Mouse (Mus musculus) cerebellum, postnatal 25 days (tissue): ENCODE measurements at regions not wholly inside any gene's neighbourhood (a gene's known extent, or its start where the extent isn't known, plus 50 kb on each side); places are given as distances from the start of the nearest gene placed in this dataset.

Experiments
- DNase-seq, 2 experiments: peaks; one replicate each; pipeline ENCODE4 v3.0.0; 2021; ENCODE audit warnings: mixed read lengths in 2 of 2

DNA sequence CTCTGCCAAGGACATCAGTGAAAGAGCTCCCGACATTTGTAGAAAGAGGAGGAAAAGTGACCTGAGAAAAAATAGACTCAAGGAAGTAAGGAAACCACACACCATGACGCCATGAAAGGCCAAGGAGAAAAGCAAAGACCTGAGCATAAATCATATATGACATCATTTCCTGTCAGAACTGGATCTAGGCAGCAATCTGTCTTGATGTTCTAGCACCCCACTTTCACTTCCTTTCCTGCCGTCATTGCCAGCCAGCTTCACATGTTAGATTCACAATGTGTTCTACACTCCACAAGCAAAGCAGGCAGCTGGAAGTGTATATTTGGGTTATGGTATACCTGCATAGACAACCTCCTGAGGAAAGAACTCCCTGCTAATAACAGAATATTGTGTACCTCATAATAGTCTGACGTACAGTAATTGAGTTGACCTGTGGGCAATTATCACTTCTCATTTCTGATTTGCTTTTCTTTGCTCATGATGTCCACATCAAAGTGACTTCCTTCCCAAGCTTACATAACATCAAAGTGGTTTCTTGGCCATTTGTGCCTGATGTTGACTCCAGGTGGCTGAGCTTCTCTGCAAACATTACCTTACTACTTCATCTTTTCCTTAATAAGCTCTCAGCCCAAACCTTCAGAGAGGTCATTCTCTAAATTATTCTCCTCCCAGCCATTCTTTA, 633.6 kb upstream of the Adgrl2 start:
- no peak for DNase-seq

DNA sequence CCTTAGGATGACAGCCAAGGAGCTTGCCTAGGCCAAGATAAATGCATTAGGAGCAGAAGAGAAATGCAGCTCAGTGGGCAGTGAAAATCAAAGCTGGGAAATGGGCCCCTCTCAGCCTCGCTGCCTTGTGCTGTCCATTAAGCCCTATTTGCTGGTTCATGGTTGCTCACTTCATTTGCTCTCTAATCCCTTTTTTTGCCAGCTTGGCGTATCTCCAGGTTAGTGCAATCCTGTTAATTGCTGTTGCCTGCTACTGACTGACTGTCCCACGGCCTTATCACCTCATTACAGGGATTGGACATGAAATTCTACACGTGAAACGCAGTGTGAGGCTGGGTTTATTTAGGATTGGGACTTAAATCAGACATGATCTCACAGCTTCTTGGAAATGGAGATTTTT, 613.5 kb upstream of the Adgrl2 start:
- DNase-seq, result peak; percentile 4 to 38

DNA sequence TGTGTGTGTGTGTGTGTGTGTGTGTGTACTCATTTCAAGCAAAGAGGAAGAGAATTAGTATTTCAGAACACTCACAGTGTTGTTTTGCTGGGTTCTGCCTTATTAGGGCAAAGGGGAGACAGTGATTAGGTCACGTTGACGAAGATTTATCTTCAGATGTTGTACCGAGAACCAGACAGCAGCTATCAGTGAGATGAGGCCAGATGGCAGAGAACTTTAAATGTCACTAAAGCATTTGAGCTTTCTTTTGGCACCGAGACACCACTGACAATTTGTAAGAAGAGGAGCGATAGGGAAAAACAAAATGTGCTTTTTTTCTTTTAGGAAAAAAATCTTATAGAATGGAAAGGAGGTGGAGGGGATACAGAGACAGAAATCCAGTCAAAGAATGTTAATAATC, 610.9 kb upstream of the Adgrl2 start:
- DNase-seq, result no peak

GRCm38 (mm10) chr3:149594470-149594869, 604.1 kb upstream of the Adgrl2 start:
- DNase-seq, result peak in 1 of 2 experiments; percentile 42

DNA sequence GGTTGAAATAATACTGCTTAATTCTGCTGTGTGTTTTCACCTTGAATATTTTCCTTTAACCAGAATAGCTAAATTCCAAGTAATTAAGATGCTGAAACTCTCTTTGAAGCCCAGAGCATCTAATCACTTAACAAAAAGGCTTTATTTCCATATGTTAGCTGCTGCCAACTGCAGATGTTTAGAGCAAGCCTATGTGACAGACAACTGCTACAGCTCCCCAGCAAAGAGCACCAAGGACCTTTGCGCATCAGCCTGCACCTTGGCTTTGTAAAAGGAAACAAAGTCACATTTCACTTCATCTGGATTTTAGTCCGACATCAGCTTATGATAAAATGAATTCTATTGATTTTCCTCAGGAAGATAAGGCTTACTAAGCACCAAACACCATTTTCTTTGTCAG, 595.4 kb upstream of the Adgrl2 start:
- DNase-seq, result no peak

- no peak for DNase-seq
Observed at GRCm38 (mm10) chr3:149581141-149581540, 590.8 kb upstream of the Adgrl2 start.

- DNase-seq, result no peak
Observed at GRCm38 (mm10) chr3:149575678-149576077, 585.3 kb upstream of the Adgrl2 start.

GRCm38 (mm10) chr3:149566853-149567252, 576.5 kb upstream of the Adgrl2 start:
- DNase-seq, result no peak

- DNase-seq, result peak; percentile 95 to 96
Observed at GRCm38 (mm10) chr3:149550231-149550951, 560.0 kb upstream of the Adgrl2 start.

DNA sequence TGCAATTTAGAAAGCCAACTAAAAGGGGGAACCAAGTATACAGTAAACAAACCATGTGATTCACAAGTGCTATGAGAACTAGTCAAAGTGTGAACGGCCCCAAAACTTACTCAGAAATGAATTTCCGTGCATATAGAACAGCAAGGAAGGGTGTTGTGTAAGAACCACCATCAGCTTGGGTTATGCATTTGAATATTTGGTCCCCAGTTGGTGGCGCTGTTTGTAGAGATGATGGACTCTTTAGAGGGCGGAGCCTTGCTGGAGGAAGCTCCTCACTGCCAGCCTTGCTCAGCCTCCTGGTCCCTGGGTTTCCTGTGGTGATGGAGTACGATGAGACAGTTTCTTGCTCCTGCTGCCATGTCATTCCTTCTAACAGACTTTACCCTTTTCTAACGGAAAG, 556.7 kb upstream of the Adgrl2 start:
- no peak for DNase-seq

DNA sequence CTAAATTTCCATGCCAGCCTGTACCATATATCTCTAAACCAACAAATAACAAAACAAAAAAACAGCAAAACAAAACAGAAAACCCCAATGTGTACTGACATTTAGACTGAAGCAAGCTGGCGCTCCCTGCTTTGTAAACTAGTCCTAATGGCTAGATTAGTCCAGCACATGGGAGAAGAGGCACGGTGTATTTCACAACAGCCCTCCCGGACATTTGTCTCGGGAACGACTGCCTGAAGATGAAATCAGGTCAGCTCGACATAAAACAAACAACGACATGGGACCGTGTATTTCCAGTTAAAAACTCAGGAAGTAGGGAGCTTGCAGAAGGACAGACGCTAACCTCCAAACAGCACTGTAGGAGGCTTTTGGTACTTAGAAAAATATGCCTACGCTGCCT, 555.9 kb upstream of the Adgrl2 start:
- no peak for DNase-seq

DNA sequence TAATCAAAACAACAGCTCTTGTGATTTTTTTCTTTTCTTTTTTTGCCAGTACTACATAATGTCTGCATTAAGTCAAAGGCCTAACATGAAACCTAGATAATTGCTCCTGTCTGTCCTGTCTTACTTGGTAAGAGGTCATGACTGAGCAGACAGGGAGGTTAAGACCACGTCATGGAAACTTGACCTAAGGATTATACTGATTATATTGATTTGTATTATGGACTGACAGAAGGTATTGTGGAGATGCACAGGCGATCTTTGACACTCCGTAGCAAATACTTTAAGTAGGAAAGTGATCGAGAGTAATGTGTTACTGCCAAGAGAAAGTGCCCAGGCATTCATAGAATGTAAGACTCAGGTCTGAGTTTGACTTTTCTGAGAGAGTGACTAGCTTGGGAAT, 543.8 kb upstream of the Adgrl2 start:
- DNase-seq, result no peak

DNA sequence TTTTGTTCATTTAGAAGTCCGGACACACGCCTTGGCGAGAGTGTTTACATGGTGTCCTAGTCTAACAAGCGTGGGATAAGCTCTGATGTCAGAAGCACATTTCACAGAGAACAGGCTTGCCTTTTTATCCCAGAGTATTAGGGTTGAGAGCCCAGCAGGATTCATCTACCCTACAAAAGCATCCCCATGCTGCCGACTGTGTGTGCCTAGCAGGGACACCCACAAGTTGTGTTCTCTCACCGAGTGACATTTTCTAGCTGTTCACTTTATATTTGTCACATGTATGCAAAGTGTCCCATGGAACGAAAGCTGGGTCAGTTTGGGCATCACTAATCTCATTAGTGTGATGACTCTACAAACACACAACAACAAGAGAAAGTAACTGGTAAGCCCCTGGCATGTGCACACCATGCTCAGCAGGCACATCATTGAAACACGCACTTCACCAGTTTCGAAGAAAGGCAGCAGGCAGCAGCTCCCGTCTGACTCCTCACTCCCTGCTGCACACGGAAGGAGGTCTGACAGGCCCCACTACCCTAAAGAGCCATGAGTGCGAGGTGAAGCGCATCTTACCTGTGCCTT, 539.8 kb upstream of the Adgrl2 start:
- DNase-seq, result no peak

GRCm38 (mm10) chr3:149526509-149526908, 536.2 kb upstream of the Adgrl2 start:
- DNase-seq, result no peak

DNA sequence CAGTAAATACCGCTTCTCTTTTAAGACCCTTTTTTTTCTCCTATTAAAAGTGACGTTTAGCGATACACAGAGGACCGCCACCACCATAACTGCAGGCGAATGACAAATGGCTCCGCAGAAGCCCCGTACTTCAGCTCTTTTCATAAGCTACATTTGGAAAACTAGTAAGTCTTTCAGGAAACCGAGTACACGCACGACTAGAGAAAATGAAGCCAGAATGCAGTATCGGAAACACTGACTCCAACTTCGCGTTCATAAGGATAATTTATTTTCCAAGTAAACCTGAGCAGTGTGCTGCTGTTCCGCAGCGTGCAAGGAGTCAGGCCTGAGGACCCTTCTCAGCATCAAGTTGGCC, 529.2 kb upstream of the Adgrl2 start:
- DNase-seq, result no peak

GRCm38 (mm10) chr3:149518928-149519574, 528.7 kb upstream of the Adgrl2 start:
- DNase-seq, result peak; percentile 7 to 14

GRCm38 (mm10) chr3:149517537-149517936, 527.2 kb upstream of the Adgrl2 start:
- no peak for DNase-seq

DNA sequence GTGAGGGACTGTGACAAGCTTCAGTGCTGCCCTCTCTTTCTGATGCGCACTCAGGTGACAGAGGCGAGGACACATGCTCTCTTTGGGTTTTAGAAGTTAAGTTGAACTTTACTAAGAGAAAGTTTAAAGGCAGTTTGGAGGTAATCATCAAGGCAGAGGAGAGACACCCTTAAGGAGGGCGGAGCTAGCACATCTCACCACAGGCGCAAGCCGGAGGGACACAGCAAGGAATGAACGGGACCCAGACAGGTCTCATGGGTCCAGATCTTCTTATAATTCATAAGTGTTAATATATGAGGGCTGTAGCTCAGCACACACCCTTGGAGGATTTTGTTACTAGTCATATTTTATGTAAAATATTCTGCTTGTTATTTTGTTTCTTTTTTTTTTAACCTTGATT, 518.8 kb upstream of the Adgrl2 start:
- no peak for DNase-seq

GRCm38 (mm10) chr3:149508671-149509070, 518.3 kb upstream of the Adgrl2 start:
- no peak for DNase-seq

DNA sequence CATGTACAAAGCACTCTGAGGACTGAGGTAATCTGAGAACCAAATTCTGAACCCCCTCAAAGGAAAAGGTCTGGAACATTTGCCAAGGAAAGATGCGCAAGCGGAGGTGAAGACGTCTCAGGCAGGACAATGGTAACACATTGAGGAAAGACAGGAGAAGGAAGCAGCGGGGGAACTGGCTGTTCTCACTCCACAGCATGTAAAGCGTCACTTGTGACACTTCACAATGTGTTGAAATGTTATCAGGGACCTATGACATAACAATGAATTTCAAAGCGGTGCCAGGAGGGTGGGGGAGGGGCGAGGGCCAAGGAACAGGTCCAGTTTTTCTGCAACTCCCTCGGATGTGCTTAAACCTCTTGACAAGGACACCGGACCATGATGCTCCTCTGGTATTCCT, 515.3 kb upstream of the Adgrl2 start:
- DNase-seq, result no peak

GRCm38 (mm10) chr3:149503992-149504391, 513.6 kb upstream of the Adgrl2 start:
- DNase-seq, result no peak

DNA sequence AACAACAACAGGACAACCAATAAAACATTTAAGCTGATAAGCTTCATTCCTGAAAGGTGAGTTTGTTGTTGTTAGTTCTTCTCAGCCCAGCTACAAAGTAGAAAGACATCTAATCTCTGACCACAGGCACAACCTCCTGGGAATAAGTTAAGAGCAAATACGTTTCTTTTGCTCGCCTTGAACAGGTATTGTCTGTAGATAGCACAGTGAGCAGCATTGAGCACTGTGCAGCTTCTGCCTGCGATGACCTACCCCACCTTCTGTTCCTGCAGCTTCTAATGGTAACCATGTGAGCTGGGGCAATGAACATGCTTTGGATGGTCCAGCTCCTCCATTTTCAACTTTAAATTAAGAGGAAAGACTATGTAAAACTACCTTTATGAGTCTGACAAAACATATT, 509.8 kb upstream of the Adgrl2 start:
- DNase-seq, result no peak

GRCm38 (mm10) chr3:149498765-149499164, 508.4 kb upstream of the Adgrl2 start:
- no peak for DNase-seq
